Mouse (Mus musculus): ENCODE results near the gene Myh10. TPM values are rescaled to one million over a fixed set of nuclear protein-coding genes. Genes with fewer than 3 reads are reported as not detected.
"Not testable (repeated sequence)": the region's sequence is repeated elsewhere in the genome, so short reads cannot be mapped to it uniquely, and the experiment has no call there.

Gene Myh10
- polyA plus RNA-seq, 1 experiment from 2014 or later = 159 TPM

GRCm38 (mm10) chr11:68819226-68819805, 128.0 kb downstream of the Myh10 start:
- no peak overlapping the region for H3K27ac ChIP-seq (ENCODE audit: low read depth, low read length)
- H3K36me3 ChIP-seq (ENCODE audit: control insufficient read depth, insufficient read depth, low read length) = peaks cover 19% of the 10 kb centered on the region
- ATAC-seq (ENCODE audit: insufficient read depth, low FRiP score, low TSS enrichment) (no peak), DNase-seq (ENCODE audit: low spot score) (no peak)
- 92% methylated on average over 14 of the region's 14 CpGs for WGBS
- no peaks in the 10 kb centered on the region for H3K27me3 ChIP-seq (ENCODE audit: control insufficient read depth, insufficient read depth, low read length)
- no peak overlapping the region for H3K4me2 ChIP-seq (ENCODE audit: low read depth)
- no peaks in the 10 kb centered on the region for H3K9me3 ChIP-seq (ENCODE audit: control insufficient read depth, low read length)
- no peak overlapping the region for H3K9ac ChIP-seq (ENCODE audit: low read length)
- H3K4me1 ChIP-seq (ENCODE audit: control insufficient read depth, insufficient read depth, low read length) = no peaks in the 10 kb centered on the region
- no peak overlapping the region for H3K4me3 ChIP-seq (ENCODE audit: low read depth, low read length)

DNA sequence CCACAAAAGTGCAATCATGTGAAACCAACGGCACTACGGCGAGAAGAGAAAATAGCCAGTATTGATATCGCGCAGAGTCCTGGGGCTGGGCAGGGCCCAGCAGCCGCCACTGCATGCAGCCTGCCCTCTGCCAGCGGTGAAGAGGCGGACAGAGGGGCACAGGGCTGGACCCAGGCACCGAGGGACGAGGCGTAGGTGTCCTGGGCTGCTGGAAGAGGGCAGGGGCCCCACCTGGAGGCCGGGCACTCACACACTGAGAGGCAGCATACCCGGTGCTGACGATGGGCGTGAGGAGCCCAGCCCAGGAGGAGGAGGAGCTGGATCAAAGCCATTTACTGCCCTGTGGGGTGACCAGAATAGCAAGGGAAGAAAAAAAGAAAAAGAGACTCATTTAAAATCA, 131.0 kb downstream of the Myh10 start:
- H3K27ac ChIP-seq (ENCODE audit: low read depth, low read length) = no peak overlapping the region
- no peak overlapping the region for H3K4me3 ChIP-seq (ENCODE audit: low read depth, low read length)
- no peak overlapping the region for H3K4me2 ChIP-seq (ENCODE audit: low read depth)
- H3K36me3 ChIP-seq (ENCODE audit: control insufficient read depth, insufficient read depth, low read length) = peaks cover 9% of the 10 kb centered on the region
- H3K9ac ChIP-seq (ENCODE audit: low read length) = no peak overlapping the region
- ATAC-seq (ENCODE audit: insufficient read depth, low FRiP score, low TSS enrichment) (no peak), DNase-seq (ENCODE audit: low spot score) (no peak)
- no peaks in the 10 kb centered on the region for H3K9me3 ChIP-seq (ENCODE audit: control insufficient read depth, low read length)
- H3K27me3 ChIP-seq (ENCODE audit: control insufficient read depth, insufficient read depth, low read length) = no peaks in the 10 kb centered on the region
- no peaks in the 10 kb centered on the region for H3K4me1 ChIP-seq (ENCODE audit: control insufficient read depth, insufficient read depth, low read length)
- 81% methylated on average over 15 of the region's 15 CpGs for WGBS

- no peak for ATAC-seq (ENCODE audit: insufficient read depth, low FRiP score, low TSS enrichment)
- H3K9ac ChIP-seq (ENCODE audit: low read length) = no peak overlapping the region
- H3K27me3 ChIP-seq (ENCODE audit: control insufficient read depth, insufficient read depth, low read length) = no peaks in the 10 kb centered on the region
- no peak overlapping the region for H3K27ac ChIP-seq (ENCODE audit: low read depth, low read length)
- no peak overlapping the region for H3K4me3 ChIP-seq (ENCODE audit: low read depth, low read length)
- peaks cover 6% of the 10 kb centered on the region for H3K36me3 ChIP-seq (ENCODE audit: control insufficient read depth, insufficient read depth, low read length)
- H3K4me2 ChIP-seq (ENCODE audit: low read depth) = no peak overlapping the region
- no peak for DNase-seq (ENCODE audit: low spot score)
- WGBS = 79% methylated on average over 3 of the region's 3 CpGs
- H3K9me3 ChIP-seq (ENCODE audit: control insufficient read depth, low read length) = no peaks in the 10 kb centered on the region
- no peaks in the 10 kb centered on the region for H3K4me1 ChIP-seq (ENCODE audit: control insufficient read depth, insufficient read depth, low read length)
Measured at GRCm38 (mm10) chr11:68826735-68827134, 135.4 kb downstream of the Myh10 start.

DNA sequence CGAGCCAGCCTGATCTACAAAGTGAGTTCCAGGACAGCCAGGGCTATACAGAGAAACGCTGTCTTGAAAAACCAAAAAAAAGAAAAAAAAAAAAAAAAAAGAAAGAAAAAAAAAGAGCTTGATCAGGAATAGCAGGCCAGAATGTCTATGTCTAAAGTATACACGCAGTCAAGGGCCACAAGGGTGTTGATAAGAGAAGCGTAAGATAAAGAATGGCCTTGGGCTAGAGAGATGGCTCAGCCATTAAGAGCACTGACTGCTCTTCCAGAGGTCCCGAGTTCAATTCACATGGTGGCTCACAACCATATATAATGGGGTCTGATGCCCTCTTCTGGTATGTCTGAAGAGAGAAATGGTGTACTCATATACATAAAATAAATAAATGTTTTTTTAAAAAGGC, 140.2 kb downstream of the Myh10 start:
- WGBS = 93% methylated on average over 5 of the region's 5 CpGs
- H3K9me3 ChIP-seq (ENCODE audit: control insufficient read depth, low read length); H3K27me3 ChIP-seq (ENCODE audit: control insufficient read depth, insufficient read depth, low read length); H3K27ac ChIP-seq (ENCODE audit: low read depth, low read length); H3K36me3 ChIP-seq (ENCODE audit: control insufficient read depth, insufficient read depth, low read length); H3K4me1 ChIP-seq (ENCODE audit: control insufficient read depth, insufficient read depth, low read length); H3K9ac ChIP-seq (ENCODE audit: low read length); H3K4me3 ChIP-seq (ENCODE audit: low read depth, low read length); ATAC-seq (ENCODE audit: insufficient read depth, low FRiP score, low TSS enrichment); DNase-seq (ENCODE audit: low spot score); H3K4me2 ChIP-seq (ENCODE audit: low read depth): not testable (repeated sequence)

- DNase-seq (ENCODE audit: low spot score) (no peak), ATAC-seq (ENCODE audit: insufficient read depth, low FRiP score, low TSS enrichment) (no peak)
- Histone ChIP-seq H3K4me2 (ENCODE audit: low read depth) (no peak overlapping the region), H3K9me3 (ENCODE audit: control insufficient read depth, low read length) (no peaks in the 10 kb centered on the region), H3K9ac (ENCODE audit: low read length) (no peak overlapping the region), H3K27me3 (ENCODE audit: control insufficient read depth, insufficient read depth, low read length) (no peaks in the 10 kb centered on the region), H3K27ac (ENCODE audit: low read depth, low read length) (no peak overlapping the region), H3K4me1 (ENCODE audit: control insufficient read depth, insufficient read depth, low read length) (no peaks in the 10 kb centered on the region), H3K36me3 (ENCODE audit: control insufficient read depth, insufficient read depth, low read length) (peaks cover 4% of the 10 kb centered on the region), H3K4me3 (ENCODE audit: low read depth, low read length) (no peak overlapping the region)
- WGBS = 61% methylated on average over 4 of the region's 4 CpGs
Measured at GRCm38 (mm10) chr11:68832793-68833192, 141.4 kb downstream of the Myh10 start.

GRCm38 (mm10) chr11:68833593-68833992, 142.2 kb downstream of the Myh10 start:
- Histone ChIP-seq H3K27me3 (ENCODE audit: control insufficient read depth, insufficient read depth, low read length) (no peaks in the 10 kb centered on the region), H3K4me1 (ENCODE audit: control insufficient read depth, insufficient read depth, low read length) (no peaks in the 10 kb centered on the region), H3K9ac (ENCODE audit: low read length) (no peak overlapping the region), H3K4me2 (ENCODE audit: low read depth) (no peak overlapping the region), H3K9me3 (ENCODE audit: control insufficient read depth, low read length) (no peaks in the 10 kb centered on the region), H3K4me3 (ENCODE audit: low read depth, low read length) (no peak overlapping the region), H3K27ac (ENCODE audit: low read depth, low read length) (no peak overlapping the region), H3K36me3 (ENCODE audit: control insufficient read depth, insufficient read depth, low read length) (peaks cover 4% of the 10 kb centered on the region; the same call in 1 of the 2 replicates)
- ATAC-seq (ENCODE audit: insufficient read depth, low FRiP score, low TSS enrichment) = no peak
- DNase-seq (ENCODE audit: low spot score) = no peak

GRCm38 (mm10) chr11:68835034-68835433, 143.7 kb downstream of the Myh10 start:
- 94% methylated on average over 3 of the region's 3 CpGs for WGBS
- H3K27me3 ChIP-seq (ENCODE audit: control insufficient read depth, insufficient read depth, low read length) = no peaks in the 10 kb centered on the region

DNA sequence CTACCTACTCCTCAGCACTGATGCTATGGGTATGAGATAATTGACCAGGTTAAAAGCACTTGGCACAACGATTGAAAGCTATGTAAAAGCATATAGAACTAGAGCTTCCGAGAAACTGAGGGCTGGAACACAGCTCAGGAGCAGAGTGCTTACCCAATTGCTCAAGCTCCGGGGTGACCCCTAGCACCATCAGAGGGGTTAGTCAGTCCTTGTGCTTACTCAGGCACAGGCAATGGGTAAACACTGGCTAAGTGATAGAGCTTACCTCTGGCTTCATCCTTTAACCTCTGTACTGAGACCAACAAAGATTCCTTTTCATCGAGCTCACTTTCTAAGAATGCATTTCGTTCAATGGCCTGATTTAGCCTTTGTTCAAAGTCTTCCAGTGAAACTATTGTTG, 148.2 kb downstream of the Myh10 start:
- Histone ChIP-seq H3K9me3 (ENCODE audit: control insufficient read depth, low read length) (no peaks in the 10 kb centered on the region), H3K4me2 (ENCODE audit: low read depth) (no peak overlapping the region), H3K36me3 (ENCODE audit: control insufficient read depth, insufficient read depth, low read length) (peaks cover 9% of the 10 kb centered on the region; the same call in 1 of the 2 replicates), H3K27me3 (ENCODE audit: control insufficient read depth, insufficient read depth, low read length) (no peaks in the 10 kb centered on the region), H3K27ac (ENCODE audit: low read depth, low read length) (no peak overlapping the region), H3K9ac (ENCODE audit: low read length) (no peak overlapping the region), H3K4me3 (ENCODE audit: low read depth, low read length) (no peak overlapping the region), H3K4me1 (ENCODE audit: control insufficient read depth, insufficient read depth, low read length) (no peaks in the 10 kb centered on the region)
- ATAC-seq (ENCODE audit: insufficient read depth, low FRiP score, low TSS enrichment) (no peak), DNase-seq (ENCODE audit: low spot score) (no peak)
- WGBS = 76% methylated on average over 5 of the region's 5 CpGs

More at GRCm38 (mm10) chr11:68835034-68835433, 143.7 kb downstream of the Myh10 start:
- Histone ChIP-seq H3K27ac (ENCODE audit: low read depth, low read length) (no peak overlapping the region), H3K4me2 (ENCODE audit: low read depth) (no peak overlapping the region), H3K36me3 (ENCODE audit: control insufficient read depth, insufficient read depth, low read length) (peaks cover 9% of the 10 kb centered on the region; the same call in 1 of the 2 replicates), H3K4me3 (ENCODE audit: low read depth, low read length) (no peak overlapping the region), H3K9me3 (ENCODE audit: control insufficient read depth, low read length) (no peaks in the 10 kb centered on the region), H3K9ac (ENCODE audit: low read length) (no peak overlapping the region), H3K4me1 (ENCODE audit: control insufficient read depth, insufficient read depth, low read length) (no peaks in the 10 kb centered on the region)
- no peak for ATAC-seq (ENCODE audit: insufficient read depth, low FRiP score, low TSS enrichment)
- no peak for DNase-seq (ENCODE audit: low spot score)

GRCm38 (mm10) chr11:68850862-68851261, 159.5 kb downstream of the Myh10 start:
- Histone ChIP-seq H3K4me1 (ENCODE audit: control insufficient read depth, insufficient read depth, low read length) (peaks cover 12% of the 10 kb centered on the region), H3K4me2 (ENCODE audit: low read depth) (no peak overlapping the region), H3K4me3 (ENCODE audit: low read depth, low read length) (no peak overlapping the region), H3K9me3 (ENCODE audit: control insufficient read depth, low read length) (no peaks in the 10 kb centered on the region), H3K9ac (ENCODE audit: low read length) (no peak overlapping the region), H3K27me3 (ENCODE audit: control insufficient read depth, insufficient read depth, low read length) (no peaks in the 10 kb centered on the region), H3K36me3 (ENCODE audit: control insufficient read depth, insufficient read depth, low read length) (no peaks in the 10 kb centered on the region), H3K27ac (ENCODE audit: low read depth, low read length) (no peak overlapping the region)
- DNase-seq (ENCODE audit: low spot score) (no peak), ATAC-seq (ENCODE audit: insufficient read depth, low FRiP score, low TSS enrichment) (no peak)
- WGBS = 90% methylated on average over 7 of the region's 7 CpGs

Measured in neural tube, embryonic 11.5 days (tissue).